Mouse (Mus musculus) embryonic fibroblast, embryonic 13.5 days (primary cell): ENCODE measurements around the gene Fndc5. TPM values are rescaled to one million over a fixed set of nuclear protein-coding genes. Genes with fewer than 3 reads are reported as not detected.

Experiments
- H3K27ac ChIP-seq: 2 replicates; pipeline ENCODE4 v1.5.1; 2012; ENCODE audit warnings: low read length, control low read depth, inconsistent platforms; ENCODE audit not compliant: insufficient read depth
- H3K4me1 ChIP-seq: 2 replicates; pipeline ENCODE4 v1.6.1; 2011; ENCODE audit warnings: low read length; ENCODE audit not compliant: control insufficient read depth, insufficient read depth
- H3K4me3 ChIP-seq: 2 replicates; pipeline ENCODE4 v1.5.1; 2011; ENCODE audit warnings: mild to moderate bottlenecking, control low read depth, low read length; ENCODE audit not compliant: insufficient read depth
- CTCF ChIP-seq: IDR thresholded peaks from 2 replicates; pipeline ENCODE4 v1.5.1; 2011; ENCODE audit warnings: mild to moderate bottlenecking, control low read depth, low read length, moderate library complexity, borderline replicate concordance; ENCODE audit not compliant: insufficient read depth
- POLR2A ChIP-seq: IDR thresholded peaks from 2 replicates; pipeline ENCODE4 v1.6.1; 2011; ENCODE audit warnings: low read depth, mild to moderate bottlenecking, control low read depth, low read length, moderate library complexity
- polyA plus RNA-seq: library from polyadenylated mRNA; stranded (reverse); fragments of >200 nt; gene quantifications from 2 replicates; pipeline ENCODE4 v1.2.4, GENCODE M21; 2011; ENCODE audit warnings: low read depth; ENCODE audit not compliant: missing spikeins, insufficient read length

The Fndc5 gene
- polyA plus RNA-seq, 1 experiment: 1.1 TPM

DNA sequence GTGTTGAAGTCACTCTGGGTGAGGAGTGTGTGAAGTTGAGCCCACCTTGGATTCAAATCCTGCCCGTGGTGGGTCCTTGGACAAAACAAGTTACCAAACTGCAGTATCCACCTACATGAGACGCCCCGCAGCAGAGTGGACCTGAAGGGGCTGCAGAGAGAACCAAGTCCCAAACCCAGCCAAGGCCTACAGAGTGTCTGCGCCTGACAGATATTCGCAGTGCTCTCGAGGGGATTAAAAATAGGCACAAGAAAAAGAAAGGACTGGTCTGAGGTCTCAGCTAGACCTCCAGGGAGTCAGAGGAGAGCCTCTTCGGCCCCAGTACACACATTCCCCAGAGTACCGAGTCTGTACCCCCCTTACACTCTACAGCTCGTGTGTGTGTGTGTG, 615 bp upstream of the Fndc5 start:
- no peak overlapping the region for H3K27ac ChIP-seq
- peaks cover 3% of the 10 kb centered on the region; the same call in 1 of the 2 replicates for H3K4me1 ChIP-seq
- H3K4me3 ChIP-seq: peak overlapping the region; percentile 8; the same call in 1 of the 2 replicates
- TF ChIP-seq POLR2A: no peak

DNA sequence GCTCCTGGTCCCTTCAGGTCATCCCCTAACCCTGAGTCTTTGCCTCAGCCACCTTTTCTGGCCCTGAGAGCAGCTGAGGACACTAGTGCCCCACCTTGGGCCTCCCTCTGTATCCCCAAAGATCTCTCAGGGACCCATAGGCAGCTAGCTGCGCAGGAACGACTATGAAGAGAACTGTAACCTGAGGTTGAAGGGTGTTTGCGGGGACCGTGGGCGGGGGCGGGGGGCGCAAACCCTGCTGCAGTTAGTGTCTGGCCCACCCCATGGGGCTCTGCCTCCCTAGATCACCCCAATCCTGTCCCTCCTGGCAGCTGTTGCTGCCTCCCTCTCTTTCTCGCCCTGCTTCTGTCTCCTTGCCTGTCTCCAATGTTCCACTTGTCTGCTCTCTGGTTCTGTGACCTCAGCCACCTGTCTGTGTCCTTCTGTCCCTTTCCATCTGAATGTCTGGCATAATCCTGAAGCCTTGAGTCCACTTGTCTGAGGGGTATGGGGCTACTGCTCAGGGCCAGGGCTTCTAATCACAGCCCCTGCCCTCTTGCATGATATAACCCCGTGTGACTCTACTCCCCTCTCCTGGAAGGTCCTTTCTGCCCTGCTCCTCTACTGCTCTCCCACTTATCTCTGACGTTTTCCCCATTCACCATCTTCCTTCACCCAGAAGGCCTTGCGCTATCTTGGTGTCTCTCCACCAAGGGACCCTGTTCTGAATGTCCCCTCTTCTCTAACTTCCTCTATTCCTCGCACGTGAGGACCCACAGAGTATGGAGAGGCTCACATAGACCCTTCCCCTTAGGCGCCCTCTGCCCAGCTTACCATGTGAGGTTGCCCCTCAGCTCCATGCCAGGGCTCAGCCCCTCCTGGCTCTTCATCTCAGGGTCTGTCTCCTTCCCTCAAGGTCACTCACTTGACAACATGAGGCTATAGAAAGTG, 858 bp downstream of the Fndc5 start:
- H3K4me3 ChIP-seq: no peak overlapping the region
- H3K27ac ChIP-seq: no peak overlapping the region
- peaks cover 3% of the 10 kb centered on the region; the same call in 1 of the 2 replicates for H3K4me1 ChIP-seq
- TF ChIP-seq POLR2A: no peak
- TF ChIP-seq CTCF: no peak

DNA sequence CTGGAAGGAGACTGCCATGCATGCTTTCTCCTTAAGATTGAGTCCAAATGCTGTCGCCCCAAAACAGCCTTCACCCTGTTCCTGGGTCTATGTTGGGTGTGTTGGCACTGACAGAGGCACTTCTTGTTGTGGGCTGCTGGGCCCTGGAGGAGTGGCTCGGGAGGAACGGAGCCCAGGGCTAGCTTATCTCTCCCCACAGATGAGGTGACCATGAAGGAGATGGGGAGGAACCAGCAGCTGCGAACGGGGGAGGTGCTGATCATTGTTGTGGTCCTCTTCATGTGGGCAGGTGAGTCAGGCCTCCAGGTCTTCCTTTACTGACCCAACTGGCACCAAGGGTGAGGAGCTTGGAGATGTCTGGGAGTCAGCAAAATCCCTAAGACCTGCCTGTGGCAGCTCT, 2.8 kb downstream of the Fndc5 start:
- H3K4me3 ChIP-seq: no peak overlapping the region
- H3K4me1 ChIP-seq: peaks cover 9% of the 10 kb centered on the region
- no peak overlapping the region for H3K27ac ChIP-seq
- TF ChIP-seq CTCF (no peak), POLR2A (no peak)

DNA sequence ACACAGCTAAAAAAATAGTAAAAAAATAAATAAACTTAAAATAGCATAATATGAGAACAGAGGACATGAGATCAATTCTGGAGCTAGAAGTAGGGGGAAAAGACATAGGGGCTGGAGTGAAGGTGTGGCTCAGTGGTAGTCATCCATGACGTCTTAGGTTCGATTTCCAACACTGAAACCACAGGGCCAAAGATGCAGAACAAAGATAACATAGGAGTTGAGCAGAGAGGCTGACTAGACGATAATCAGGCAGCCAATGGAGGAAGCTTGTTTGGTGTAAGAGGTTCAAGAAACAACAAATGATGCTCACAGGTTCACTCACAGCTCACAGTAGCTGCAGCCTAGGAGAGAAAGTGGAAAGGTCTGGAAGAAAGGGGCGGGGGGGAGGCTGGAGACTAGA, 4.0 kb downstream of the Fndc5 start:
- H3K4me1 ChIP-seq: peaks cover 16% of the 10 kb centered on the region

DNA sequence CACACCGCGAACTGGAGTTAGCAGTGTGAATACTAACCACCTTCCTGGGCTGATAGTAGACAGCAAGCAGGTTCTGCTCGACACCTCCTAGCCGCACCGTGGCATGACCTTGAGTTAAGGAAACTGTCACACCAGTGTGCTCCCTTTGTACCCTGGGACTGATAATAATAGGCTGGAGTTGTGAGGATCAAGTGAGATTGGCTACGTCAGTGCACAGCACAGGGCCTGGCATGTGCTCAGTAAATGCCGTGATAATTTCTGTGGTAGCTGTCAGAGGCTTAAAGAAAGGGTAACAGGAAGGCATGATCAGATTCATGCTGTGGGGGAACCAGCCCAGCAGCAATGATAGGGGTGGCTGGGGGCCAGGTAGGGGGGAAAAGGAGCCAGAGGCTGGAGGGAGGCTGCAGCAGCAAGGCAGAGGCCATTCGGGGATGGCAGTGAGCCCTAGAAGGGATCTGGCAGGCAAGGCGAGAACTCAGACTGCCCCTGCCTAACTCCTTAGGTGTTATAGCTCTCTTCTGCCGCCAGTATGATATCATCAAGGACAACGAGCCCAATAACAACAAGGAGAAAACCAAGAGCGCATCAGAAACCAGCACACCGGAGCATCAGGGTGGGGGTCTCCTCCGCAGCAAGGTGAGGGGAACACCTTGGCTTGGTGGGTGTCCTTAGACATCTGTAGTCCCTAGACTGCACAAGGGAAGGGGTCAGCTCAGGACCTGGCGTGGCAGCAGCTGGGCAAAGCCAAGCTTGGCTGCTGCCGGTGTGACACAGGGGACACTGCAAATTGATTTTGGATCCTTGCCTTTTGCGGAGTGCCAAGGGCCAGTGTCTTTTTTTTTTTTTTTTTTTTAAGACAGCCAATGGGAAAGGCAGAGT, 5.0 kb downstream of the Fndc5 start:
- no peak for TF ChIP-seq POLR2A
- TF ChIP-seq CTCF: no peak
- no peak overlapping the region for H3K4me3 ChIP-seq
- no peak overlapping the region for H3K27ac ChIP-seq
- peaks cover 16% of the 10 kb centered on the region for H3K4me1 ChIP-seq

More for the DNA sequence above, 4.0 kb downstream of the Fndc5 start:
- H3K4me3 ChIP-seq: no peak overlapping the region
- no peak overlapping the region for H3K27ac ChIP-seq
- no peak for TF ChIP-seq POLR2A
- TF ChIP-seq CTCF: no peak

DNA sequence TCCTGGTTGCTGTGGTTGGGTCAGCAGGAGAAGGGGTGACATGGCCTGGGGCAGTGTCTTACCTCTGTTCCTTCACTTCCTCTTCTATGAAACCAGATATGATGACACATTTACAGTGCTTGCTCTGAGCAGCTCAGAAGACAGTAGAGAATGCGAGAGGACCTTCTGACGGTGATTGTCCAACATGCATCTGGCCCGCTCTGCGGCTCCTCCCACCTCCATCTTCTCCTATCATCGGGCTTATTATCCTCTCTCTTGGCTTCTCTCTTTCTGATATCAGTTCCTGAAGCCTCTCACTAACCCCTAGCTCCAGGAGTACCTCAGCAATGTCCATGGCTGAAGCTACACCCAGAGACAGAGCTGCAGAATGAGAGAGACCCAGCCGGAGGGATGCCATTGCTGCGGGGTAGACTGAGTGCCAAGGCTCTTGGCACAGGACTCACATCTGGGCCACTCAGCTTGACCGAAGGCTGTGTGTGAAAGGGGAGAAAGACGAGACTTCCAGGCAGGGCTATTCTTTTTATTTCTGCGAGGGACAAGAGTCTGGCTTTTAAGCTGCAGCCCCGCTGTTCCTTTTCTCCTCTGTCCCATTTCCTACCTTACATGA, 5.7 kb downstream of the Fndc5 start:
- H3K4me1 ChIP-seq: peaks cover 16% of the 10 kb centered on the region
- no peak overlapping the region for H3K27ac ChIP-seq
- TF ChIP-seq CTCF (no peak), POLR2A (no peak)
- H3K4me3 ChIP-seq: no peak overlapping the region

DNA sequence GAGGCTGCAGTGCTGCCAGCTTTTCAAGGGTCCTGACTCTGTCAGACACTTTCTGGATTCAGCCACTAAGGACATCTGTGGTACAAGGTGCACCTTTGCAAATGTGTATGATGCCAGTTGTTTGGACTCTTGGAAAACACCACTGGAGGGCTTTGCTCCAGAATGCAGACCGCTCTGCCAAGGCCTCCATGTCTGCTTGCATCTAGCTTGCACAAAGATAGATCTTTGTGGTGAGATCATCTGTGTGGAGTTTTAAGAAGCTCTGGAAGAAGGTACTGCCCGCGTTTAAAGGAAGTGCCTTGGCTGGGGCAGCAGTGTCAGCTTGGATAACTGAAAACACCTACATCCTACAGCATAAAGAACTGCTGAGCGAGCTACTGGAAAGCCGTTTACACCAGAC, 6.7 kb downstream of the Fndc5 start:
- TF ChIP-seq POLR2A (no peak), CTCF (no peak)
- H3K4me1 ChIP-seq: peaks cover 16% of the 10 kb centered on the region
- H3K4me3 ChIP-seq: no peak overlapping the region
- H3K27ac ChIP-seq: no peak overlapping the region

DNA sequence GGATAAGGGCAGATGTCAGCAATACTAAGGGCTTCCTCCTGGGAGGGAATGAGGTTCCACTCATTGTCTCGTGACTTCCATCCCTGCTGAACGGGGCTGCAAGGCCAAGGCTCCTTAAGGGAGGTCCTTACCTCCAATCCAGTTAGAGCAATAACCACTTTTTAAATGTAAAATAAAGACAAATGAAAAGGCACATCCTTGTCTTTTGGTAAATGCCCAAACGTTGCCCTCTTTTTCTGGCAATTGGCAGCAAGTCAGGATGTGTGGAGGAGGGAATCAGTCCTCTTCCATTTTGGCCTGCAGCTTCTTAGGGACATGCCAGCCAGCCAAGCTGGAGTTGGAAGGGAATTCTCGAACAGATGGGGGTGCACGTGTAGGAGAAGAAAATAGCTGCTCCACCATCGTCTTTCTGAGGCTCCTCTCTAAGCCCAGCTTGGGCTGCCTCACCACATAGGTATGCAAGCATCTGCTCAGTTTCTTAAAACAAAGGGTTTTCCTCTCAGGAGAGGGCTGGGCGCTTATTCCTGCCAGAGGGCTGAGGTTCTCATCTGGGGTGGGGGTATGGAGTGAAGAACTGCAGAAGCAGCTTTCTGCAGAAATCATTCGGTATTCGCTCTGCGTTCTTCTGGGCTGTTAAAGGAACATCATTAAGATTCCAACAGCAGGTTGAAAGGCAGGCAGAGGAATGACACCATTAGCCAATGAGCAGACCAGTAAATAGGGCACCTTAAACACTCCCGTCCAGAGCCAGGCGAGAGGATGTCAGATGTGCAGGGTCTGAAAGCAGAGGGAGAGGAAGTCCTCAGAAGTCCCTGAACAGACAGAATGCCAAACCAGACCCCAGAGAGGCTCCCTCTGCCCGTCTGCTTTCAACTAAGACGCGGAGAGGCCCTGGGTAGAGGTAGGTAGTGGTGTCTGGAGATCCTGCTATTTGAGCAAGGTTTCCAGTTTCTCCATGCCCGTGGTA, 7.9 kb downstream of the Fndc5 start:
- Histone ChIP-seq H3K4me1 (peaks cover 16% of the 10 kb centered on the region), H3K27ac (peak overlapping the region; percentile 50), H3K4me3 (no peak overlapping the region)
- no peak for TF ChIP-seq CTCF
- no peak for TF ChIP-seq POLR2A

DNA sequence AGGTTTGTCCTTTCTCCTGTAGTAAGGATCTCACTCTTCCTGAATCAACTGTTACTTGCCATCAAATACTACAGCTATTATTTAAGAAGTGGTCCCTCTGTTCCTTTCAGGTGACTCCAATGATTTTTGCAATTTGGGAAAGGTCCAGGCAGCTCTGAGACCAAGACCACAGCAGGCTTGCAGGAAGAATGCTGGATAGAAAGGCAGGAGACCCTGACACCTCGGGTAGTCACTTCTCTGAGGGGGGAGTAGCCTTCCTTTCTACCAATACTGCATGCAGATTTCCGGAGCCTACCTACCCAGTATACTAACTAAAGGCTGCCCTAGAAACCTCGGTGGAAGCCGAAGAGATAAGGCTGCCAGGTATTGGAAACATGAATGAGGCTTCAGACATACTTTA, 8.6 kb downstream of the Fndc5 start:
- TF ChIP-seq CTCF: no peak
- TF ChIP-seq POLR2A: no peak
- H3K4me1 ChIP-seq: peaks cover 13% of the 10 kb centered on the region
- no peak overlapping the region for H3K4me3 ChIP-seq
- peak overlapping the region; percentile 34 for H3K27ac ChIP-seq
